Mouse (Mus musculus) brain, embryonic 14.5 days (tissue): ENCODE data around the gene Pla2g2f.

Experiments used
- CTCF ChIP-seq: fragments of 200-500 bp; IDR thresholded peaks from 2 replicates; pipeline ENCODE4 v1.5.1; 2012; ENCODE audit warnings: inconsistent platforms, mild to moderate bottlenecking, moderate library complexity, borderline replicate concordance; ENCODE audit not compliant: insufficient read depth, insufficient read length; ENCODE audit errors: extremely low read depth
- POLR2A ChIP-seq: fragments of 200-500 bp; IDR thresholded peaks from 2 replicates; pipeline ENCODE4 v1.6.1; 2012; ENCODE audit warnings: mild to moderate bottlenecking, inconsistent platforms, borderline replicate concordance; ENCODE audit not compliant: poor library complexity, insufficient read depth, insufficient read length, severe bottlenecking; ENCODE audit errors: extremely low read depth

DNA sequence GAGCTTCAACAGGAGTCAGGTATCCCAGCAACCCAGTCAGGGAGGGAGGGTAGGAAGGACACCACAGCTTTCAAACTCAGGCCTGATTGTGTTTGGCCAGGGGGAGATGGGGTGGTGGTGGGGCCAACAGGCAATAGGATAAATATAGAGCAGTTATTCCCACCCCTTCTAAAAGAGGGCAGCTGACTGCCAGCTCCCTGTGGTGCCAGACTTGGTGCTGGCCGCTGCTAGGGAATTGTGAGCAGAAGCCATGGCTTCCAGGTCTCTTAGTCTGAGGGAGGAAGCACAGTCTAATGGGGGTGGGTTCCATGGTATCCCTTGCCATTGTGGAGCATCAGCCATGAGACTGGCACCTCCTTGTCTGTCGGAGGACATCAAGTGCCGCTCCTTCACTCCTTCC is 3.8 kb downstream of the Pla2g2f start:
- TF ChIP-seq CTCF (no peak), POLR2A (no peak)
